Mouse (Mus musculus): ENCODE results near the gene Rasgrf1. TPM values are rescaled to one million over a fixed set of nuclear protein-coding genes. Genes with fewer than 3 reads are reported as not detected.

The Rasgrf1 gene
- polyA plus RNA-seq, 1 experiment: not detected

GRCm38 (mm10) chr9:89872137-89872536, 37.6 kb upstream of the Rasgrf1 start:
- no peak overlapping the region for H3K27ac ChIP-seq (ENCODE audit: control insufficient read depth, insufficient read depth, low read depth, low read length, poor library complexity)
- WGBS: 4% methylated on average over 6 of the region's 6 CpGs
- no peak overlapping the region for H3K4me3 ChIP-seq (replicated peaks; ENCODE audit: control insufficient read depth, low read depth, low read length)
- TF ChIP-seq CTCF (IDR thresholded peaks at IDR 0.05; ENCODE audit: control insufficient read depth, insufficient read depth, low read length): no peak
- no peak for TF ChIP-seq POLR2A (IDR thresholded peaks at IDR 0.05; ENCODE audit: borderline replicate concordance, control insufficient read depth, low read depth, low read length)
- peaks cover 1% of the 10 kb centered on the region; the same call in 1 of the 2 replicates for H3K4me1 ChIP-seq (ENCODE audit: control insufficient read depth, insufficient read depth, low read length)

GRCm38 (mm10) chr9:89874434-89874833, 35.3 kb upstream of the Rasgrf1 start:
- no peak overlapping the region for H3K27ac ChIP-seq (ENCODE audit: control insufficient read depth, insufficient read depth, low read depth, low read length, poor library complexity)
- peaks cover 1% of the 10 kb centered on the region; the same call in 1 of the 2 replicates for H3K4me1 ChIP-seq (ENCODE audit: control insufficient read depth, insufficient read depth, low read length)
- no peak overlapping the region for H3K4me3 ChIP-seq (replicated peaks; ENCODE audit: control insufficient read depth, low read depth, low read length)
- TF ChIP-seq CTCF (IDR thresholded peaks at IDR 0.05; ENCODE audit: control insufficient read depth, insufficient read depth, low read length) (no peak), POLR2A (IDR thresholded peaks at IDR 0.05; ENCODE audit: borderline replicate concordance, control insufficient read depth, low read depth, low read length) (no peak)
- WGBS: 28% methylated on average over 7 of the region's 7 CpGs

GRCm38 (mm10) chr9:89875551-89875950, 34.2 kb upstream of the Rasgrf1 start:
- H3K27ac ChIP-seq (ENCODE audit: control insufficient read depth, insufficient read depth, low read depth, low read length, poor library complexity): no peak overlapping the region
- peaks cover 1% of the 10 kb centered on the region; the same call in 1 of the 2 replicates for H3K4me1 ChIP-seq (ENCODE audit: control insufficient read depth, insufficient read depth, low read length)
- no peak for TF ChIP-seq POLR2A (IDR thresholded peaks at IDR 0.05; ENCODE audit: borderline replicate concordance, control insufficient read depth, low read depth, low read length)
- no peak for TF ChIP-seq CTCF (IDR thresholded peaks at IDR 0.05; ENCODE audit: control insufficient read depth, insufficient read depth, low read length)
- WGBS: 71% methylated on average over 5 of the region's 5 CpGs
- no peak overlapping the region for H3K4me3 ChIP-seq (replicated peaks; ENCODE audit: control insufficient read depth, low read depth, low read length)

GRCm38 (mm10) chr9:89878471-89879020, 31.2 kb upstream of the Rasgrf1 start:
- TF ChIP-seq POLR2A (IDR thresholded peaks at IDR 0.05; ENCODE audit: borderline replicate concordance, control insufficient read depth, low read depth, low read length): no peak
- TF ChIP-seq CTCF (IDR thresholded peaks at IDR 0.05; ENCODE audit: control insufficient read depth, insufficient read depth, low read length): no peak
- Histone ChIP-seq H3K4me3 (replicated peaks; ENCODE audit: control insufficient read depth, low read depth, low read length) (no peak overlapping the region), H3K4me1 (ENCODE audit: control insufficient read depth, insufficient read depth, low read length) (no peaks in the 10 kb centered on the region), H3K27ac (ENCODE audit: control insufficient read depth, insufficient read depth, low read depth, low read length, poor library complexity) (no peak overlapping the region)
- WGBS: 51% methylated on average over 11 of the region's 11 CpGs

DNA sequence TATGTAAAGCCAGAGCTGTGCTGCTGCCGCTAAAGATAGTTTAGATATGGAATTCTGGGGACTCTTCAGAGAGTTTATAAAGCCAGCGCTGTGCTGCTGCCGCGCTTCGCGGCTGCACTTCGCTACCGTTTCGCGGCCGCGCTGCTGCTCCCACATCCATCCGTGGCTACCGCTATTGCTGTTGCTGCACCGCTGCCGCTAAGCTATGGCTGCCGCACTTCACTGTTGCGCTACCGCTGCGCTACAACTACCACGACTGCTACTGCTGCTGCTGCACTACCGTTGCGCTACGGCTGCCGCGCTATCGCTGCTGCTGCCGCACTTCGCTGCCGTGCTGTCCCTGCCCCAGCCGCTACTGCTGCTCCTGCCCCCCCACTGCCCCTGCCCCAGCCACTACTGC, 30.1 kb upstream of the Rasgrf1 start:
- no peak overlapping the region for H3K4me3 ChIP-seq (replicated peaks; ENCODE audit: control insufficient read depth, low read depth, low read length)
- TF ChIP-seq POLR2A (IDR thresholded peaks at IDR 0.05; ENCODE audit: borderline replicate concordance, control insufficient read depth, low read depth, low read length) (no peak), CTCF (IDR thresholded peaks at IDR 0.05; ENCODE audit: control insufficient read depth, insufficient read depth, low read length) (no peak)
- H3K27ac ChIP-seq (ENCODE audit: control insufficient read depth, insufficient read depth, low read depth, low read length, poor library complexity): no peak overlapping the region
- WGBS: 55% methylated on average over 31 of the region's 31 CpGs
- no peaks in the 10 kb centered on the region for H3K4me1 ChIP-seq (ENCODE audit: control insufficient read depth, insufficient read depth, low read length)

GRCm38 (mm10) chr9:89881552-89881951, 28.2 kb upstream of the Rasgrf1 start:
- no peak overlapping the region for H3K27ac ChIP-seq (ENCODE audit: control insufficient read depth, insufficient read depth, low read depth, low read length, poor library complexity)
- no peaks in the 10 kb centered on the region for H3K4me1 ChIP-seq (ENCODE audit: control insufficient read depth, insufficient read depth, low read length)
- WGBS: 55% methylated on average over 7 of the region's 7 CpGs
- H3K4me3 ChIP-seq (replicated peaks; ENCODE audit: control insufficient read depth, low read depth, low read length): no peak overlapping the region
- TF ChIP-seq POLR2A (IDR thresholded peaks at IDR 0.05; ENCODE audit: borderline replicate concordance, control insufficient read depth, low read depth, low read length): no peak
- TF ChIP-seq CTCF (IDR thresholded peaks at IDR 0.05; ENCODE audit: control insufficient read depth, insufficient read depth, low read length): no peak

GRCm38 (mm10) chr9:89882583-89882982, 27.1 kb upstream of the Rasgrf1 start:
- Histone ChIP-seq H3K4me1 (ENCODE audit: control insufficient read depth, insufficient read depth, low read length) (no peaks in the 10 kb centered on the region), H3K27ac (ENCODE audit: control insufficient read depth, insufficient read depth, low read depth, low read length, poor library complexity) (no peak overlapping the region), H3K4me3 (replicated peaks; ENCODE audit: control insufficient read depth, low read depth, low read length) (no peak overlapping the region)
- TF ChIP-seq POLR2A (IDR thresholded peaks at IDR 0.05; ENCODE audit: borderline replicate concordance, control insufficient read depth, low read depth, low read length): no peak
- TF ChIP-seq CTCF (IDR thresholded peaks at IDR 0.05; ENCODE audit: control insufficient read depth, insufficient read depth, low read length): no peak
- WGBS: 42% methylated on average over 7 of the region's 7 CpGs

- no peak overlapping the region for H3K4me3 ChIP-seq (replicated peaks; ENCODE audit: control insufficient read depth, low read depth, low read length)
- no peak overlapping the region for H3K27ac ChIP-seq (ENCODE audit: control insufficient read depth, insufficient read depth, low read depth, low read length, poor library complexity)
- WGBS: 6% methylated on average over 7 of the region's 7 CpGs
- TF ChIP-seq CTCF (IDR thresholded peaks at IDR 0.05; ENCODE audit: control insufficient read depth, insufficient read depth, low read length) (no peak), POLR2A (IDR thresholded peaks at IDR 0.05; ENCODE audit: borderline replicate concordance, control insufficient read depth, low read depth, low read length) (no peak)
- H3K4me1 ChIP-seq (ENCODE audit: control insufficient read depth, insufficient read depth, low read length): no peaks in the 10 kb centered on the region
Measured at GRCm38 (mm10) chr9:89885701-89886218, 23.9 kb upstream of the Rasgrf1 start.

All from bone marrow, adult 2 months (tissue).